Mouse (Mus musculus) brain, embryonic 14.5 days (tissue): ENCODE results near the gene Olfr1136. TPM values are rescaled to one million over a fixed set of nuclear protein-coding genes. Genes with fewer than 3 reads are reported as not detected.

Experiments
- DNase-seq: peaks from one replicate; pipeline ENCODE4 v3.0.0-alpha.2; 2011; ENCODE audit warnings: low read depth
- CTCF ChIP-seq: fragments of 200-500 bp; IDR thresholded peaks from 2 replicates; pipeline ENCODE4 v1.5.1; 2012; ENCODE audit warnings: inconsistent platforms, mild to moderate bottlenecking, moderate library complexity, borderline replicate concordance; ENCODE audit not compliant: insufficient read depth, insufficient read length; ENCODE audit errors: extremely low read depth
- POLR2A ChIP-seq: fragments of 200-500 bp; IDR thresholded peaks from 2 replicates; pipeline ENCODE4 v1.6.1; 2012; ENCODE audit warnings: mild to moderate bottlenecking, inconsistent platforms, borderline replicate concordance; ENCODE audit not compliant: poor library complexity, insufficient read depth, insufficient read length, severe bottlenecking; ENCODE audit errors: extremely low read depth
- polyA plus RNA-seq: library from polyadenylated mRNA; depleted of rRNA; stranded (reverse); fragments of >200 nt; gene quantifications from 2 replicates; pipeline ENCODE4 v1.2.3, GENCODE M21; 2012; rRNA removed

Gene Olfr1136
- polyA plus RNA-seq: not detected in 2 replicates

DNA sequence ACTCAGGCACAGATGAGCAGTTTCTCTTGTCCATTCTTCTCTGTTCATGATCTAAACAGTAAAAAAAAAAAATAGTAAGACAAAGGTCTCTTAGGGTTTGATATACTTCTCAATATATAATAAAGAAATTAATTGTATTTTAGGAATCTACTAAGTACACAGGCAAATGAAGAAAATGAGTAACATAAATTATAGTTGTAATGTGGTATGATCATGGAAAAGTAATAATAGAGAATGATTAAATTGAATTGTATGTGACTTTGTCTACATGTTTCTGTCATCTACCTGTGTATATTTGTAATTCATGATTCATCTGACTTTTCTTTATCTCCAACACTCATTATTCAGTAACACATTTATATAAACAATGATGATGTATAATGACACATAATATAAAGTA lies at the start of gene Olfr1136:
Gene Olfr1136, minus strand, starts transcription at position 101 of the 400 bp plus-strand sequence.
- DNase-seq: no peak
- TF ChIP-seq CTCF: no peak
- no peak for TF ChIP-seq POLR2A

- TF ChIP-seq CTCF: no peak
- TF ChIP-seq POLR2A: no peak
- DNase-seq: no peak
Observed at GRCm38 (mm10) chr2:87743452-87743851, 49.7 kb upstream of the Olfr1136 start, which contains the start of gene Olfr1140. Gene Olfr1140 (plus strand): TSS chr2:87743752.

DNA sequence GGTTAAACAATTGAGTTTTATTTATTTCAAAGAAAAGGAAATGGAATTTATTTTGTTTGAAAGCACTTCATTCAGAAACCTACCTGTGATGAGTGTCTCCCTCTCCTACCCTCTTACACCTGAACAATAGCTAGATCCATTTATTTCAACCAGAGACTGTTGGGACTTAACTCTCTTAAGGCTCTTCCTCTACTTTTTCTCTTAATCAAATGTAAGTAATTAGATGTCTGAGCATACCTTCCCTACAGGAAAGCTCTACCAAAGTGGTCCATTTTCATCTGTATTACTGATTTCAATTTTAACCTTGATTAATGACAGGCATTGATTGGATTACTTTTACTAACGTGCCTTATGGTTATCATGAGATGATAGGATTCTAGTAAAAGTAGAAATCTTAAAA lies 46.1 kb upstream of the Olfr1136 start, which contains the start of gene Olfr1138:
Gene Olfr1138, minus strand, starts transcription at position 101 of the 400 bp plus-strand sequence.
- DNase-seq: no peak
- TF ChIP-seq POLR2A (no peak), CTCF (no peak)

- no peak for DNase-seq
- TF ChIP-seq POLR2A: no peak
- no peak for TF ChIP-seq CTCF
Observed at GRCm38 (mm10) chr2:87713079-87713478, 19.3 kb upstream of the Olfr1136 start, which contains the start of gene Olfr1137. Gene Olfr1137 (minus strand): TSS chr2:87713179.

GRCm38 (mm10) chr2:87673564-87673963 lies 20.2 kb downstream of the Olfr1136 start, which contains the start of gene Olfr1135:
Gene Olfr1135 (minus strand): TSS chr2:87673664.
- DNase-seq: no peak
- no peak for TF ChIP-seq POLR2A
- no peak for TF ChIP-seq CTCF

DNA sequence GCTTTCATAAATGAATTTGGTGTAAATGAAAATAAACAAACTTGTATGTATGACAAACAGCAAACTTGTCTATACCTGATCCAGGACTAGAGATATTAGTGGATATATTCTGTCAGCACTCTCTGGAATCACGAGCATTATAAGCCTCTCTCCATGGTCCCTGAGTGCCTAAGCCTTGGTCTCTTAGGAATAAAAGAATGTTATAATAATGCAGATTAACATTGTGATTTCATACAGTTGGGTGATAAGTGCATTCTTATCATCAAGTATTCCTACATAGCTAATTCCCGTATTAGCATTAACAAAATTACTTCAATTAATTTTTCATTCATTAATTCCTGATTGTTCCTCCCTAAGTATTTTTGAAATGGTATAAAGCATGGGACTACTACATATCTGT lies 35.4 kb downstream of the Olfr1136 start, which contains the start of gene Olfr1134:
Gene Olfr1134, minus strand, starts transcription at position 101 of the 400 bp plus-strand sequence.
- TF ChIP-seq POLR2A (no peak), CTCF (no peak)
- no peak for DNase-seq

DNA sequence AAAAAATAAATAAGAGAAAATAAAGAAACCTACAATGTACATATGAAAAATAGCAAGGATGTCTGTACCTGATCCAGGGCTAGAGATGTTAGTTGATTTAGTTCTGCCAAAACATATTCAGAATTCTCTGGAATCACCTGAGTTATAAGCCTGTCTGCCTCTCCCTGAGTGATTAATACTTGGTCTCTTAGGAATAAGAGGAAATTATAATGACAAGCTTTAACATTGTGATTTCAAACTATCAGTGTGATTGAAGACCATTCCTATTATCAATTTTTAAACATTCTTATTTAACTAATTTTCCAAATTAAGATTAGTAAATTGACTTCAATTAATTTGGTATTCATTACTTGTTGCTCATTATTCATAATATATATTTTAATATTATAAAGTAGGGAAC lies 46.5 kb downstream of the Olfr1136 start, which contains the start of gene Olfr1133:
Gene Olfr1133, minus strand, starts transcription at position 101 of the 400 bp plus-strand sequence.
- TF ChIP-seq POLR2A: no peak
- no peak for TF ChIP-seq CTCF
- DNase-seq: no peak

Other genes with a start within 250 kb of the Olfr1136 start
- gene Olfr1126, start 240.0 kb downstream of the Olfr1136 start, polyA plus RNA-seq: not detected in 2 replicates
- not detected in 2 replicates for gene Pramel7, start 196.9 kb downstream of the Olfr1136 start, polyA plus RNA-seq
- gene Pramel6, start 187.4 kb downstream of the Olfr1136 start, polyA plus RNA-seq: not detected in 2 replicates
- not detected in 2 replicates for gene Olfr153, start 162.2 kb downstream of the Olfr1136 start, polyA plus RNA-seq
- not detected in 2 replicates for gene Olfr1128, start 148.4 kb downstream of the Olfr1136 start, polyA plus RNA-seq
- gene Olfr1129, start 120.0 kb downstream of the Olfr1136 start, polyA plus RNA-seq: not detected in 2 replicates
- not detected in 2 replicates for gene Olfr1130, start 87.7 kb downstream of the Olfr1136 start, polyA plus RNA-seq
- gene Olfr1131, start 66.8 kb downstream of the Olfr1136 start, polyA plus RNA-seq: not detected in 2 replicates
- gene Olfr1132, start 56.4 kb downstream of the Olfr1136 start, polyA plus RNA-seq: not detected in 2 replicates
- not detected in 2 replicates for gene Olfr1133, start 46.6 kb downstream of the Olfr1136 start, polyA plus RNA-seq
- gene Olfr1134, start 35.5 kb downstream of the Olfr1136 start, polyA plus RNA-seq: not detected in 2 replicates
- gene Olfr1135, start 20.3 kb downstream of the Olfr1136 start, polyA plus RNA-seq: not detected in 2 replicates
- not detected in 2 replicates for gene Olfr1137, start 19.2 kb upstream of the Olfr1136 start, polyA plus RNA-seq
- not detected in 2 replicates for gene Olfr1138, start 46.0 kb upstream of the Olfr1136 start, polyA plus RNA-seq
- gene Olfr1140, start 49.8 kb upstream of the Olfr1136 start, polyA plus RNA-seq: not detected in 2 replicates
- not detected in 2 replicates for gene Olfr1141, start 60.0 kb upstream of the Olfr1136 start, polyA plus RNA-seq
- gene Olfr152, start 85.5 kb upstream of the Olfr1136 start, polyA plus RNA-seq: not detected in 2 replicates
- gene Olfr1143, start 106.6 kb upstream of the Olfr1136 start, polyA plus RNA-seq: not detected in 2 replicates
- gene Olfr1145, start 115.9 kb upstream of the Olfr1136 start, polyA plus RNA-seq: not detected in 2 replicates
- gene Olfr1148, start 136.6 kb upstream of the Olfr1136 start, polyA plus RNA-seq: not detected in 2 replicates
- not detected in 2 replicates for gene Olfr1150-ps1, start 150.0 kb upstream of the Olfr1136 start, polyA plus RNA-seq
- gene Olfr1151, start 161.9 kb upstream of the Olfr1136 start, polyA plus RNA-seq: not detected in 2 replicates
- not detected in 2 replicates for gene Olfr1152, start 172.5 kb upstream of the Olfr1136 start, polyA plus RNA-seq
- not detected in 2 replicates for gene Olfr1153, start 201.0 kb upstream of the Olfr1136 start, polyA plus RNA-seq
- not detected in 2 replicates for gene Olfr1154, start 211.2 kb upstream of the Olfr1136 start, polyA plus RNA-seq